18 mouse cellular contexts compared by ENCODE assay signal in genomic region chr10:87212854-87213253, GRCm38 (mm10).
"Had no signal": no experiment of that assay in that cellular context is flagged by ENCODE, and none has a peak within 500 bp of the region (broad histone marks: within the 10 kb centered on the region; RNA-seq: fewer than 3 reads in every experiment).

No protein-coding gene starts in this region.

- H3K9me3 ChIP-seq: midbrain, embryonic 10.5 days; midbrain, embryonic 12.5 days; neural tube, embryonic 13.5 days; neural tube, embryonic 15.5 days had no signal

- DNase-seq: lung, adult 18-20 months; lung, embryonic 14.5 days; lung, postnatal 10 days; lung, postnatal 4 days; midbrain, embryonic 14.5 days; retina, postnatal 1 day; right cerebral cortex, postnatal 14 days; right cerebral cortex, postnatal 4 days; spleen, adult 18-20 months; thymus, adult 2 months; thymus, postnatal 25 days; thymus, postnatal 4 days had no signal

- H3K36me3 ChIP-seq: midbrain, embryonic 10.5 days; midbrain, embryonic 12.5 days; neural tube, embryonic 13.5 days; neural tube, embryonic 15.5 days had no signal

- H3K4me2 ChIP-seq: lung, embryonic 14.5 days; midbrain, embryonic 12.5 days; neural tube, embryonic 13.5 days; neural tube, embryonic 15.5 days had no signal

- H3K4me1 ChIP-seq: midbrain, embryonic 12.5 days; neural tube, embryonic 13.5 days; neural tube, embryonic 15.5 days had no signal

- H3K9ac ChIP-seq: lung, embryonic 14.5 days; midbrain, embryonic 12.5 days; neural tube, embryonic 13.5 days; neural tube, embryonic 15.5 days had no signal

- H3K4me3 ChIP-seq: midbrain, embryonic 10.5 days; midbrain, embryonic 12.5 days; myocyte; neural tube, embryonic 13.5 days; neural tube, embryonic 15.5 days had no signal

- ATAC-seq: midbrain, embryonic 16.5 days had no signal

- H3K27me3 ChIP-seq: midbrain, embryonic 12.5 days; neural tube, embryonic 13.5 days; neural tube, embryonic 15.5 days had no signal

- H3K27ac ChIP-seq: midbrain, embryonic 10.5 days; midbrain, embryonic 12.5 days; neural tube, embryonic 13.5 days; neural tube, embryonic 15.5 days had no signal
